Mouse (Mus musculus) liver, embryonic 12.5 days (tissue): ENCODE data around the gene Slc17a2. TPM values are rescaled to one million over a fixed set of nuclear protein-coding genes. Genes with fewer than 3 reads are reported as not detected.
"Not testable (repeated sequence)": the region's sequence is repeated elsewhere in the genome, so short reads cannot be mapped to it uniquely, and the experiment has no call there.

ENCODE experiments used
- ATAC-seq: fragments of 200-750 bp; cut with Nextera tagmentation; 2 replicates; pipeline ENCODE4 v1.8.0; 2017; ENCODE audit warnings: moderate number of reproducible peaks, mild to moderate bottlenecking, moderate library complexity
- H3K27ac ChIP-seq: fragments of 300-500 bp; sonication (generic); 2 replicates; pipeline ENCODE4 v1.5.1; 2016; ENCODE audit warnings: mild to moderate bottlenecking
- H3K27me3 ChIP-seq: fragments of 300-500 bp; sonication (generic); replicated peaks from 2 replicates; pipeline ENCODE4 v1.6.1; 2016; ENCODE audit warnings: mild to moderate bottlenecking, moderate library complexity
- H3K36me3 ChIP-seq: fragments of 300-500 bp; sonication (generic); 2 replicates; pipeline ENCODE4 v1.6.1; 2016; ENCODE audit warnings: mild to moderate bottlenecking, moderate library complexity
- H3K4me1 ChIP-seq: fragments of 300-500 bp; sonication (generic); 2 replicates; pipeline ENCODE4 v1.6.1; 2016
- H3K4me2 ChIP-seq: fragments of 300-500 bp; sonication (generic); 2 replicates; pipeline ENCODE4 v1.6.1; 2016; ENCODE audit warnings: mild to moderate bottlenecking, moderate library complexity
- H3K4me3 ChIP-seq: fragments of 300-500 bp; sonication (generic); 2 replicates; pipeline ENCODE4 v1.5.1; 2016; ENCODE audit warnings: mild to moderate bottlenecking, moderate library complexity
- H3K9ac ChIP-seq: fragments of 300-500 bp; sonication (generic); 2 replicates; pipeline ENCODE4 v1.6.1; 2016; ENCODE audit warnings: mild to moderate bottlenecking, moderate library complexity
- H3K9me3 ChIP-seq: fragments of 300-500 bp; sonication (generic); replicated peaks from 2 replicates; pipeline ENCODE4 v1.6.1; 2016; ENCODE audit warnings: mild to moderate bottlenecking, moderate library complexity
- WGBS: fragments of 180-500 bp; shearing (Covaris S2); methylation state at CpG from one replicate; pipeline ENCODE4 v1.1.7; 2016; ENCODE audit not compliant: insufficient replicate concordance; 5-methylcytosine and 5-hydroxymethylcytosine counted together
- polyA plus RNA-seq: library from polyadenylated mRNA; unstranded; fragments of >200 nt; fragmentation: Nextera tagmentation; extraction: Ambion mirVana; gene quantifications from 2 replicates; pipeline ENCODE4 v1.2.1, GENCODE M21; 2016

Gene Slc17a2
- polyA plus RNA-seq, 1 experiment from 2014 or later, result 0.35 TPM

GRCm38 (mm10) chr13:23764324-23765171 lies 42.2 kb upstream of the Slc17a2 start:
- peak overlapping the region; percentile 90 for H3K4me2 ChIP-seq
- peak overlapping the region; percentile 99 for H3K27ac ChIP-seq
- peak; percentile 44 for ATAC-seq
- no peaks in the 10 kb centered on the region for H3K27me3 ChIP-seq
- peak overlapping the region; percentile 92 for H3K9ac ChIP-seq
- WGBS, result 20% methylated on average over 12 of the region's 12 CpGs
- no peaks in the 10 kb centered on the region for H3K9me3 ChIP-seq
- H3K4me1 ChIP-seq, result peaks cover 62% of the 10 kb centered on the region
- H3K36me3 ChIP-seq, result no peaks in the 10 kb centered on the region
- H3K4me3 ChIP-seq, result peak overlapping the region; percentile 63

DNA sequence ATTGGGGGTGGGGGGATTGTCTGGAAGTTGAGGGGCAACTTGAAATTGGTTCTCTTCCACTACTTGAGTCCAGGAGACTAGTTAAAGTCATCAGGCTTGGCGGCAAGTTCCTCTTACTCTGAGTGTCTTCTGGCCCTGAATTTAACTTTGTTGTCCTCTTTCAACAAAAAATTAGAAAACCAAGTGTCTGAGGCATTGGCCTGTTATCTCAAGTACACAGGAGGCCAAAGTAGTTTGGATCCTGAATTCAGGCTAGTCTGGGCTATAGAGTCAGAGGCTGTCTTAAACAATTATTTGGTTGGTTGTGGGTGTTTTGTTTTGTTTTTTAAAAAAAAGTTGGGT lies 41.6 kb upstream of the Slc17a2 start:
- Histone ChIP-seq H3K27me3 (no peaks in the 10 kb centered on the region), H3K9ac (peak overlapping the region; percentile 92), H3K36me3 (no peaks in the 10 kb centered on the region), H3K4me3 (peak overlapping the region; percentile 63), H3K9me3 (no peaks in the 10 kb centered on the region), H3K4me2 (peak overlapping the region; percentile 90), H3K27ac (peak overlapping the region; percentile 99), H3K4me1 (peaks cover 62% of the 10 kb centered on the region)
- ATAC-seq, result no peak
- WGBS, result 12% methylated on average over 1 of the region's 1 CpGs

DNA sequence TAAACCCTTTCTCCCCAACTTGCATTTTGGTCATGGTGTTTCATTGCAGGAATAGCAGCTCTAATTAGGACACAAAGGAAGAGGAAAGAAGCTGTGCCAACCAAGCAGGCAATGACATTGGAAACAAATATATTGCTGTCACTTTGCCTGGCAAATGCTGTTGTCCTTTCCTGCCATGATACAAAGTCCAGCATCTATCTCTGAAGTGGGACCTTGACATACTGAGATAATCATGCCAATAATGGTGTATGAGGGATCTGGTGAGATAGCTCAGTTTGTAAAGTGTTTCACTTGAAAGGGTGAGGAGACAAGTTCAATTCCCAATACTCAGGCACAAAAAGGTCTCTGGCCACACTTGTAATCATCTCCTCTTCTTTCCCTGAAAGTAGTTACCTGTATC lies 40.0 kb upstream of the Slc17a2 start:
- 0 out of 2 replicates have a peak overlapping the region, but pooled peaks have one; percentile 14 for H3K9ac ChIP-seq
- H3K4me3 ChIP-seq, result no peak overlapping the region
- H3K9me3 ChIP-seq, result no peaks in the 10 kb centered on the region
- no peak for ATAC-seq
- no peaks in the 10 kb centered on the region for H3K27me3 ChIP-seq
- no peak overlapping the region for H3K4me2 ChIP-seq
- H3K36me3 ChIP-seq, result no peaks in the 10 kb centered on the region
- peak overlapping the region; percentile 51; the same call in 1 of the 2 replicates for H3K27ac ChIP-seq
- peaks cover 54% of the 10 kb centered on the region for H3K4me1 ChIP-seq

DNA sequence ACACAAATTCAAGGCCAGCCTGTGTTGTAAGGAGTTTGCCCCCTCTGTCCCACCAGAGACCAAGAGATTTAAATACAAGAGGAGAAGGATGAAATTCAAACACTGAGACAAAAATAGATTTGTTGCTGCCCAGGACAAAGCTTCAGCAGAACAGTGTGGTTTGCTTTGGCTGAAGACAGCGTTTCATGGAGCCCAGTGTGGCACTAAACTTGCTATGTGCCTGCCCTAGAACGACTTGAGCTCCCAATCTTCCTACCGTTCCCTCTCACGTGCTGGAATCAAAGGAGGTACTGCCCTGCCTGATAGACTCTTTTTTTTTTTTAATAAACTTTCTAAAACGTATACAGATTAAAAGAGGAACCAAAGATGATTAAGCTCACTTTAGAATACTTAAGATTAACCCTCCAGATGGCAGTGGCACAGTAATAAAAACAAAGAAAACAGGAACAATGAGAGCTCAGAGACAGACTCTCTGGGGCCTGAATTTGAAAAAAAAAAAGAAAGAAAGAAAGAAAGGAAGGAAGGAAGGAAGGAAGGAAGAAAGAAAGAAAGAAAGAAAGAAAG lies 37.9 kb upstream of the Slc17a2 start:
- peaks cover 60% of the 10 kb centered on the region for H3K4me1 ChIP-seq
- H3K27ac ChIP-seq, result no peak overlapping the region
- no peak overlapping the region for H3K4me3 ChIP-seq
- H3K36me3 ChIP-seq, result no peaks in the 10 kb centered on the region
- H3K9me3 ChIP-seq, result no peaks in the 10 kb centered on the region
- WGBS, result 48% methylated on average over 5 of the region's 5 CpGs
- no peak overlapping the region for H3K4me2 ChIP-seq
- H3K27me3 ChIP-seq, result no peaks in the 10 kb centered on the region
- ATAC-seq, result no peak
- no peak overlapping the region for H3K9ac ChIP-seq

DNA sequence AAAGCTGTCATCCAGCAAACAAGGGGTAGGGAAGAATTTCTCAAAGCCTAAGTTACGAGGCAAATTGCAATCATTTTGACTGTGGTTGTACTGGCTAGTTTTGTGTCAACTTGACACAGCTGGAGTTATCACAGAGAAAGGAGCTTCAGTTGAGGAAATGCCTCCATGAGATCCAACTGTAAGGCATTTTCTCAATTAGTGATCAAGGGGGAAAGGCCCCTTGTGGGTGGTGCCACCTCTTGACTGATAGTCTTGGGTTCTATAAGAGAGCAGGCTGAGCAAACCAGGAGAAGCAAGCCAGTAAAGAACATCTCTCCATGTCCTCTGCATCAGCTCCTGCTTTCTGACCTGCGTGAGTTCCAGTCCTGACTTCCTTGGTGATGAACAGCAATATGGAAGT lies 37.2 kb upstream of the Slc17a2 start, which contains the start of gene Trim38:
Gene Trim38, plus strand, starts transcription at position 301 of the 400 bp plus-strand sequence.
- H3K4me2 ChIP-seq, ATAC-seq, H3K9ac ChIP-seq, H3K9me3 ChIP-seq, H3K36me3 ChIP-seq, H3K27me3 ChIP-seq, H3K4me3 ChIP-seq: not testable (repeated sequence)
- 0 out of 2 replicates have a peak within 1 kb of the TSS, but pooled peaks have one; percentile 8 for H3K27ac ChIP-seq
- peaks cover 55% of the 10 kb centered on the region for H3K4me1 ChIP-seq
- WGBS, result 74% methylated on average over 2 of the region's 2 CpGs

GRCm38 (mm10) chr13:23772561-23773313 lies 34.1 kb upstream of the Slc17a2 start:
- Histone ChIP-seq H3K4me3 (peak overlapping the region; percentile 40), H3K27me3 (no peaks in the 10 kb centered on the region), H3K4me1 (peaks cover 46% of the 10 kb centered on the region), H3K9me3 (no peaks in the 10 kb centered on the region), H3K27ac (peak overlapping the region; percentile 62), H3K36me3 (no peaks in the 10 kb centered on the region), H3K9ac (peak overlapping the region; percentile 63), H3K4me2 (peak overlapping the region; percentile 70)
- peak; percentile 99 for ATAC-seq
- WGBS, result 14% methylated on average over 21 of the region's 21 CpGs

GRCm38 (mm10) chr13:23778339-23778738 lies 28.5 kb upstream of the Slc17a2 start:
- Histone ChIP-seq H3K27ac (no peak overlapping the region), H3K9me3 (no peaks in the 10 kb centered on the region), H3K9ac (no peak overlapping the region), H3K27me3 (no peaks in the 10 kb centered on the region), H3K36me3 (no peaks in the 10 kb centered on the region), H3K4me1 (peaks cover 31% of the 10 kb centered on the region), H3K4me2 (no peak overlapping the region), H3K4me3 (no peak overlapping the region)
- WGBS, result 74% methylated on average over 7 of the region's 7 CpGs
- no peak for ATAC-seq

- Histone ChIP-seq H3K4me1 (peaks cover 24% of the 10 kb centered on the region), H3K4me3 (no peak overlapping the region), H3K4me2 (no peak overlapping the region), H3K36me3 (no peaks in the 10 kb centered on the region), H3K9me3 (no peaks in the 10 kb centered on the region), H3K9ac (no peak overlapping the region), H3K27me3 (0 out of 2 replicates have a peak, but pooled peaks cover 2% of the 10 kb centered on the region), H3K27ac (no peak overlapping the region)
- 0 out of 2 replicates have a peak, but pooled peaks have one; percentile 37 for ATAC-seq
- 50% methylated on average over 4 of the region's 4 CpGs for WGBS
Measured at GRCm38 (mm10) chr13:23779025-23779424, 27.8 kb upstream of the Slc17a2 start.

- no peak for ATAC-seq
- no peak overlapping the region for H3K4me2 ChIP-seq
- WGBS, result 22% methylated on average over 2 of the region's 2 CpGs
Measured at GRCm38 (mm10) chr13:23792520-23792919, 14.3 kb upstream of the Slc17a2 start.

DNA sequence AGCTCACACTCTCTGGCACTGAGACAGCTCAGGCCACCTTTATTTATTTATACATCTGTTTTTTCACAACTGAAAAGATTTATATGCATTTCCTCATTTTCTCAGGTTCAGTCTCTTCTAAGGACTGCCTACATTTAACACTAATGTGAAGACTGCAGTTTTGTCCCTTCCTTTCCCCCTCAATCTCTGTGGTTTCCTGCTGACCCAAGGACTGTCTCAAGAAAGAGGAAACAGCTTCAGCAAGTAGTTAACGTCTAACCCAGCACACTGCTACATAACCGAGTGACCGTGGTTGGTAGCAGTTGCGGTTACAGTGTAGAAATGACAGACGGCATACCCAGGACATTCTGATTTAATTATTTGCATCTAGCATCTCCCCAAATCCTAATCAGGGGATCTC lies 7.4 kb upstream of the Slc17a2 start:
- no peak for ATAC-seq
- 24% methylated on average over 5 of the region's 5 CpGs for WGBS
- Histone ChIP-seq H3K4me1 (0 out of 2 replicates have a peak, but pooled peaks cover 4% of the 10 kb centered on the region), H3K27me3 (no peaks in the 10 kb centered on the region), H3K9ac (no peak overlapping the region), H3K4me2 (no peak overlapping the region), H3K27ac (no peak overlapping the region), H3K4me3 (no peak overlapping the region), H3K9me3 (no peaks in the 10 kb centered on the region), H3K36me3 (no peaks in the 10 kb centered on the region)

More at GRCm38 (mm10) chr13:23792520-23792919, 14.3 kb upstream of the Slc17a2 start:
- no peak overlapping the region for H3K27ac ChIP-seq
- H3K27me3 ChIP-seq, result no peaks in the 10 kb centered on the region
- H3K36me3 ChIP-seq, result no peaks in the 10 kb centered on the region
- H3K4me1 ChIP-seq, result no peaks in the 10 kb centered on the region
- no peak overlapping the region for H3K4me3 ChIP-seq
- no peaks in the 10 kb centered on the region for H3K9me3 ChIP-seq
- H3K9ac ChIP-seq, result no peak overlapping the region

DNA sequence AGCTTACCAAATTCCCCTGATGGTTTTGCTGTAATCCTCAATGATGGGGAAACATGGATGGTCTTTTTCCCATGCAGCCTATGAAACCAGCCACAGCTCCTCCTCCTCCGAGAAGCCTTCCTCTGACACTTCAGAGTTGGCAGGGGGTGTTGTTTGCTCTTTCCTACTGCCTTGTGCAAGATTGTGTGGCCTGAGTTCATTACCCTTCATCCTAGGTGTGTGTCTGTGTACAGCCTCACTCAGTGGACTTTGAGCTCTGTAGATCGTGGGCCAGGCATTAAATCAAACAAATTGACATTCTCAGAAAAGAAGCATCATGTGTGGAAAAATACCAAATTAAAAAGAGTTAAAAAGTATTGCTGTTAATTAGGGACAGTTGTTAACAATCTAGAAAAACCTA lies 2.3 kb upstream of the Slc17a2 start:
- no peak overlapping the region for H3K4me3 ChIP-seq
- H3K27me3 ChIP-seq, result no peaks in the 10 kb centered on the region
- no peak overlapping the region for H3K4me2 ChIP-seq
- H3K9ac ChIP-seq, result no peak overlapping the region
- no peaks in the 10 kb centered on the region for H3K36me3 ChIP-seq
- H3K27ac ChIP-seq, result no peak overlapping the region
- 62% methylated on average over 2 of the region's 2 CpGs for WGBS
- H3K4me1 ChIP-seq, result 0 out of 2 replicates have a peak, but pooled peaks cover 4% of the 10 kb centered on the region
- ATAC-seq, result no peak
- no peaks in the 10 kb centered on the region for H3K9me3 ChIP-seq

- WGBS, result 40% methylated on average over 2 of the region's 2 CpGs
- Histone ChIP-seq H3K9me3 (no peaks in the 10 kb centered on the region), H3K27ac (no peak overlapping the region), H3K36me3 (no peaks in the 10 kb centered on the region), H3K9ac (no peak overlapping the region), H3K27me3 (no peaks in the 10 kb centered on the region), H3K4me3 (no peak overlapping the region), H3K4me2 (no peak overlapping the region), H3K4me1 (no peaks in the 10 kb centered on the region)
- ATAC-seq, result no peak
Measured at GRCm38 (mm10) chr13:23816148-23816547, 9.4 kb downstream of the Slc17a2 start.
